Comparison of ENCODE assay signal across 15 mouse cellular contexts in the genomic region with DNA sequence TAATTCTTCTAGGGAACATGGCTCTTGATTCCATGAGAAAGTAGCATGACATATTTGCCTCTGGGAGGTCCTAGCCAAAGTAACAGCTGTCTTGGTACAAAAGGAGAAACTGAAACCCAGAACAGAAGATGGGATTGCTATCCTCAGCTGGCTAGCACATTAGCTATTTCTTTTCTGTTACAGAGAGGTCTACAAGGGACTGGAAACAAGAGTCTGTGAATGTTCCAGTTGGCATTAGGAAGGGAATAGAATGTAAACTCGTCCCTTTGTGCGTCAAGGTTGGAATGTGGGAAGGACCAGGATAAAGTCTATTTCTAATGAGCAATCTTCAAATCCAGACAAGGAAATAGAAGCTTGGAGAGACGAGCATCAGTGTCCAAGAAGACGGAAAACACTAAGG.
"Had no signal": no experiment of that assay in that cellular context is flagged by ENCODE, and none has a peak within 500 bp of the region (broad histone marks: within the 10 kb centered on the region; RNA-seq: fewer than 3 reads in every experiment).

No protein-coding gene starts in this region.

- H3K4me1 ChIP-seq: midbrain, embryonic 12.5 days; neural tube, embryonic 13.5 days had no signal

- H3K9me3 ChIP-seq: limb, embryonic 15.5 days; midbrain, embryonic 12.5 days; neural tube, embryonic 13.5 days had no signal

- ATAC-seq: midbrain, embryonic 16.5 days had no signal

- H3K4me2 ChIP-seq: limb, embryonic 15.5 days; midbrain, embryonic 12.5 days; neural tube, embryonic 13.5 days had no signal

- H3K27me3 ChIP-seq: limb, embryonic 15.5 days; midbrain, embryonic 12.5 days; neural tube, embryonic 13.5 days had no signal

- H3K36me3 ChIP-seq: limb, embryonic 15.5 days; midbrain, embryonic 12.5 days; neural tube, embryonic 13.5 days had no signal

- H3K27ac ChIP-seq: kidney, postnatal 0 days; limb, embryonic 15.5 days; liver, embryonic 14.5 days; midbrain, embryonic 12.5 days; neural tube, embryonic 13.5 days had no signal

- DNase-seq: kidney, adult 11 months; kidney, adult 9 months; kidney, postnatal 36 days; layer of hippocampus, adult 9-11 months; layer of hippocampus, postnatal 36 days; retina, postnatal 1 day; right cerebral cortex, postnatal 25 days; spleen, adult 18-20 months; thymus, postnatal 36 days had no signal

- H3K9ac ChIP-seq: limb, embryonic 15.5 days; liver, embryonic 14.5 days; midbrain, embryonic 12.5 days; neural tube, embryonic 13.5 days had no signal

- H3K4me3 ChIP-seq: limb, embryonic 15.5 days; midbrain, embryonic 12.5 days; neural tube, embryonic 13.5 days had no signal
